Mouse (Mus musculus) B cell, adult 67 days (primary cell): ENCODE data around the gene Rsl1d1. TPM values are rescaled to one million over a fixed set of nuclear protein-coding genes. Genes with fewer than 3 reads are reported as not detected.

ENCODE experiments used
- total RNA-seq, 2 experiments: library from RNA; stranded (reverse); gene quantifications; 4 replicates each; pipeline ENCODE4 v1.2.4; 2023

Gene Rsl1d1
- 10 to 100 TPM; 84.7 to 86.1 TPM for total RNA-seq

DNA sequence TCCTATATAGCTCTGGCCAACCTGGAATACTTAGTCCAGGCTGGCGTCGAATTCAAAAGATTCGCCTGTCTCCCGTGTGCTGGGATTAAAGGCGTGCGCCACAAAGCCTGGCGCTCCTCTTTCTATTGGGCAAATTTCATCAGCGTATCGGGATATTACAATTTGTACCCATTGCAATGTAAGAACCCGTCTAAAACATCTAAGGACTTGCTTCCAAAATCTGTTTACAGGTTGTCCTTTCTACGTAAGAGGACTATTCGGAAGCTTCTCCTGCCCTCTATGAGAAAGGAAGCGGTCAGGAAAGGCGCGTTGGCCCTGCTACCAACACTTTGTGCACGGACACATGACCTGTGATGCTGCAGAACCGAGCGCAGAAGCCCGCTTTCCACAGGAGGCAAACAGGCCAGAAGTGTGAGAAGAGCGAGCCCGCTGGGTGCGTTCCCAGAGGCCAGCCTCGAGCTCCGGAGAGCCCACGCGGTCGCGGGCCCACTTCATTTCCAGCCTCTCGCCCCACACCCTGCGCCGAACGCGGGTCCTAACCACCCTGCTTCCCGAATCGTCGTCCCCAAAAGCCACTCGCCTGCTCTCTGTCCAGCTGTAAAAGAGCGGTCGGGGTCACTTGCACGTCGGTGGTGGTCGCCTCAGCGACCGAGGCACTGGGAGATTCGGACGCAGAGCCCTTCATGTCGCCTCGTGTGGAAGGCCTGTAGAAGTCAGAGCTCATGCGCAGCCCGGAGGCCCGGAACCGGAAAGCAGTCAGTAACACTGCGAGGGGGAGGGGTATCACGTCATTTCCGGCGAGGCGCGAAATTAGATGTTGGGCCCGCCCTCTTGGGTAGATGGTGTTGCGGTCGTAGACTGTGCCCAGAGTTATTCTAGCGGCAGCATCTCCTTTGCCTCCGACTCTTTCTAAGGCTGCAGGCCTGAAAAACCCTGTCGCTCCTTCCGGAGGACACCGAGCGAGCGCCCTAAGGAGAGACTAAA is at the start of gene Rsl1d1:
Gene Rsl1d1 (minus strand): TSS at position 761 of the 984 bp plus-strand sequence.

DNA sequence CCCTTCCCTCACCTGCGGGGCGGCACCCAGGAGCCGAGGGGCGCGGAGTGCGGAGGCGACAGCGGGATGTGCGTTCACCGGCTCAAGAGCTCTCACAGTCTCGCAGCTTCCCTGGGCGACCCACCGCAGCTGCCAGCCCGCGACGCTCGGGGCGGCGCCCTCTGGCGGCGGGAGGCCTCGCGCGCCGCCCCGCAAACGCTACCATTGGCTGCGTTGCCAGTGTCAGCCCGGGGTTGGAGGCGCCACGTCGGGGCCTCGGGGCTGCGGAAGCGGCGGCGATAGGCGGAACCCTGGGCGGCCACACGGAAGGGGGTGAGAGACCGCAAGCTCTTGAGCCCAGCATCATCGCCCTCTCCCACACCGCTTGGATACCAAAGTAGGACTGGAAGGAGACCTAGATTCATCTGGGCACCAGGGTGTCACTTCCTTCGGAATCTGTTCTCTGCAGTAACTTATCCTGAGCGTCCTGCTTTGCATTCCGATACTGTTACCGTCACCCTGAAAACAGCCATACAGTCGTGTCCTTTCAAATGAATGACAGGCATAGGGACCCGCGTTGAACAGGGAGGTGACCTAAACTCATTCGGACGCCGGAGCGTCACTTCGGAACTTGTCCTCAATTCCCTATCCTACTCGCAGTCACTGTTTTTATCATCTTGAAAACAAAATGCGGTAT is 26.8 kb downstream of the Rsl1d1 start, which contains the start of gene Zc3h7a:
Gene Zc3h7a (minus strand): TSS at position 186 of the 676 bp plus-strand sequence.

Other genes with a start within 250 kb of the Rsl1d1 start
- gene Snn, start 142.4 kb downstream of the Rsl1d1 start, total RNA-seq, result 100 to 1,000 TPM; 224 to 303 TPM
- 10 to 100 TPM; 18.4 to 23.3 TPM for gene Litaf, start 137.2 kb downstream of the Rsl1d1 start, total RNA-seq
- gene Txndc11, start 68.7 kb downstream of the Rsl1d1 start, total RNA-seq, result 10 to 100 TPM; 76.3 to 78.9 TPM
- gene Zc3h7a, start 26.9 kb downstream of the Rsl1d1 start, total RNA-seq, result 100 to 1,000 TPM; 318 to 393 TPM
- 10 to 100 TPM; 77.8 to 79.7 TPM for gene Gspt1, start 51.0 kb upstream of the Rsl1d1 start, total RNA-seq
- gene Tnfrsf17, start 110.5 kb upstream of the Rsl1d1 start, total RNA-seq, result not detected
- 100 to 1,000 TPM; 131 to 144 TPM for gene Snx29, start 119.6 kb upstream of the Rsl1d1 start, total RNA-seq